Mouse (Mus musculus) brain, embryonic 14.5 days (tissue): Measurements from ENCODE around the gene Cd9.

Experiments used
- CTCF ChIP-seq: fragments of 200-500 bp; IDR thresholded peaks from 2 replicates; pipeline ENCODE4 v1.5.1; 2012; ENCODE audit warnings: inconsistent platforms, mild to moderate bottlenecking, moderate library complexity, borderline replicate concordance; ENCODE audit not compliant: insufficient read depth, insufficient read length; ENCODE audit errors: extremely low read depth
- POLR2A ChIP-seq: fragments of 200-500 bp; IDR thresholded peaks from 2 replicates; pipeline ENCODE4 v1.6.1; 2012; ENCODE audit warnings: mild to moderate bottlenecking, inconsistent platforms, borderline replicate concordance; ENCODE audit not compliant: poor library complexity, insufficient read depth, insufficient read length, severe bottlenecking; ENCODE audit errors: extremely low read depth

DNA sequence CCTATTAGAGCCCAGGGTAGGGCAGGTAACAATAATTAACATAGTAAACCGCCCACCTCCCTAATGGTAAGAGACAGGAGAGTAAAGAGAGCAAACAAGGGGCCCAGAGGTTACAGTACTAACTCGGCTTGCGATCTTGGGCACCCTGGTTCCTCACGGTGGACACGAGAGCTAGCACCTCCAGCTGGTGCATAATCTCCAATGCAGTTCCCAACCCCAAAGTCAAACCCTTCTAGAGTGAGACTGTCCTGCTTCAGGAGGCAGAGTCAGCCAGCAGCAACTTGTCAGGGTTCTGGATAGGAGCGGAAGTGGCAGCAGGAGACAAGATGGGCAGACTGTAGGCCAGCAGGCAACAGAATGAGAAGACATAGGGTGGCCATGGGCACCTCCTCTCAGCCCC lies 1.9 kb downstream of the Cd9 start:
- TF ChIP-seq CTCF: no peak
- no peak for TF ChIP-seq POLR2A
